Mouse (Mus musculus) midbrain, embryonic 12.5 days (tissue): ENCODE measurements at regions not wholly inside any gene's neighbourhood (a gene's known extent, or its start where the extent isn't known, plus 50 kb on each side); places are given as distances from the start of the nearest gene placed in this dataset.
A peak's percentile ranks its signal among the peaks of the same experiment; 100 is the strongest.
"Not testable (repeated sequence)": the region's sequence is repeated elsewhere in the genome, so short reads cannot be mapped to it uniquely, and the experiment has no call there.

Experiments used
- ATAC-seq: fragments of 200-750 bp; cut with Nextera tagmentation; 2 replicates; pipeline ENCODE4 v1.8.0; 2017; ENCODE audit warnings: low read depth, moderate TSS enrichment, moderate library complexity; ENCODE audit not compliant: low FRiP score
- H3K27ac ChIP-seq: fragments of 300-500 bp; sonication (generic); replicated peaks from 2 replicates; pipeline ENCODE4 v1.5.1; 2016; ENCODE audit warnings: mild to moderate bottlenecking
- H3K27me3 ChIP-seq: fragments of 300-500 bp; sonication (generic); 2 replicates; pipeline ENCODE4 v1.6.1; 2016; ENCODE audit warnings: mild to moderate bottlenecking
- H3K36me3 ChIP-seq: fragments of 300-500 bp; sonication (generic); 2 replicates; pipeline ENCODE4 v1.6.1; 2016
- H3K4me1 ChIP-seq: fragments of 300-500 bp; sonication (generic); 2 replicates; pipeline ENCODE4 v1.6.1; 2016
- H3K4me2 ChIP-seq: fragments of 300-500 bp; sonication (generic); replicated peaks from 2 replicates; pipeline ENCODE4 v1.6.1; 2016; ENCODE audit warnings: mild to moderate bottlenecking, moderate library complexity
- H3K4me3 ChIP-seq: fragments of 300-500 bp; sonication (generic); 2 replicates; pipeline ENCODE4 v1.5.1; 2016; ENCODE audit warnings: mild to moderate bottlenecking
- H3K9ac ChIP-seq: fragments of 300-500 bp; sonication (generic); replicated peaks from 2 replicates; pipeline ENCODE4 v1.6.1; 2016; ENCODE audit warnings: mild to moderate bottlenecking, moderate library complexity
- H3K9me3 ChIP-seq: fragments of 300-500 bp; sonication (generic); 2 replicates; pipeline ENCODE4 v1.6.1; 2016; ENCODE audit warnings: mild to moderate bottlenecking
- WGBS: fragments of 180-500 bp; shearing (Covaris S2); methylation state at CpG from one replicate; pipeline ENCODE4 v1.1.7; 2016; 5-methylcytosine and 5-hydroxymethylcytosine counted together

DNA sequence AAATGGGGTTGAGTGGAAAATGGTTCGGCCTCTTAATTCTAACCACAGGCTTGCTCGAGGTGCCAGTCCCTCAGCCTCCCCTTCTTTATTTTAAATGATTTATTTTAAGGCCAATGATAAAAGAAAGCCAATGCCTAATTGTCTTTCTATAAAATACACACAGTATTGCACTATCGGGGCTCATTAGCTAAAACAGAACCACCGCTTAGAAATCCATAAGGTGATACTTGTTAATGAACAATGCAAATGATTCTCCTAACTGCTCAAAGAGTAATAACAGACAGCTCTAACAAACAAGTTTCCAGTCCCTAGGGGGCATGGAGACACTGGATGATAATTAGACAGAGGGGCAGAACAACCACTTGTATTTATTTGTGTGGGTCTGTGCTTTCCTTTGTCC lies 58.8 kb downstream of the Emx2 start:
- Histone ChIP-seq H3K27me3 (no peaks in the 10 kb centered on the region), H3K4me1 (no peaks in the 10 kb centered on the region), H3K4me2 (no peak overlapping the region), H3K27ac (no peak overlapping the region), H3K9me3 (no peaks in the 10 kb centered on the region), H3K9ac (no peak overlapping the region), H3K36me3 (no peaks in the 10 kb centered on the region), H3K4me3 (no peak overlapping the region)
- 84% methylated on average over 4 of the region's 4 CpGs for WGBS
- no peak for ATAC-seq

DNA sequence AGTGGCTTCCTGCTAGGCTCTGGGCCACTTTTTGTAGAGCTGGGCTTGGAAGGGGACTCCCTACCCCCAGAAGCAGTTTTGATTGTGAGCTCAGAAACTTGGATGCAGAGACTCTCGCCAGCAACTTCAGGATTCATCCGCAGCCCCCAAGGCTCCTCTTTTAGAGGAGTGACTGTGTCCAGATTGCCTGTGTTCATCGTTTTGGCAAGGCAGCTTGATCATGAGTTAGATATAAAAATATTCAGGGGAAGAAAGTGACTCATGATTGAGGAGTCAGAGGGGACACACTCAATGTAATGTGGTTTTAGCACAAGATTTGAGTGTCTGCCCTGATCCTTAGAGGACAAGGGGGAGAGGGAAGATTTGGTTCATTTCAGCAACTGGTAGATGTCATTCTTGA lies 61.0 kb downstream of the Emx2 start:
- ATAC-seq: no peak
- H3K27ac ChIP-seq: no peak overlapping the region

DNA sequence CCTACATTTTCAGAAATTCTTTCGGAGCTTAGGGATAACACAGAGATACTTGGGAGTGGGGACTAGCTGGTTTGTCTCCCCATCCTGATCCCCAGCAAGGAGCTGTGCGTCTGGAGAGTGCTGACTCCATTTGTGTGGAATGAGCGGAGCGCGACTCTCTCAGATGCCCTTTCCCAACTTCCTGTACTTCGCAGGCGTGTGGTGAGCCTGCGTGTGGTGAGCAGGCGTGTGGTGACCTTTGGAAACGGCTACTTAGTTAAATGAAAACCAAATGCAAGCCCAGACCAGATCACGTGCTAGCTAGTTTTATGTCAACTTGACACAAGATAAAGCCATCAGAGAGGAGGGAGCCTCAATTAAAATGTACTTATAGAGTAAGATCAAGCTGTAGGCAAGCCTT lies 64.0 kb downstream of the Emx2 start:
- Histone ChIP-seq H3K4me1 (peaks cover 4% of the 10 kb centered on the region; the same call in 1 of the 2 replicates), H3K27me3 (no peaks in the 10 kb centered on the region), H3K4me3 (no peak overlapping the region), H3K4me2 (no peak overlapping the region), H3K9ac (no peak overlapping the region), H3K27ac (no peak overlapping the region), H3K36me3 (no peaks in the 10 kb centered on the region), H3K9me3 (no peaks in the 10 kb centered on the region)
- 81% methylated on average over 11 of the region's 11 CpGs for WGBS
- no peak for ATAC-seq

More for the DNA sequence above, 61.0 kb downstream of the Emx2 start:
- no peaks in the 10 kb centered on the region for H3K36me3 ChIP-seq
- H3K9ac ChIP-seq: no peak overlapping the region
- WGBS: 94% methylated on average over 3 of the region's 3 CpGs
- no peaks in the 10 kb centered on the region for H3K27me3 ChIP-seq
- H3K4me3 ChIP-seq: no peak overlapping the region
- H3K4me2 ChIP-seq: no peak overlapping the region
- no peaks in the 10 kb centered on the region for H3K9me3 ChIP-seq
- H3K4me1 ChIP-seq: peaks cover 4% of the 10 kb centered on the region; the same call in 1 of the 2 replicates

DNA sequence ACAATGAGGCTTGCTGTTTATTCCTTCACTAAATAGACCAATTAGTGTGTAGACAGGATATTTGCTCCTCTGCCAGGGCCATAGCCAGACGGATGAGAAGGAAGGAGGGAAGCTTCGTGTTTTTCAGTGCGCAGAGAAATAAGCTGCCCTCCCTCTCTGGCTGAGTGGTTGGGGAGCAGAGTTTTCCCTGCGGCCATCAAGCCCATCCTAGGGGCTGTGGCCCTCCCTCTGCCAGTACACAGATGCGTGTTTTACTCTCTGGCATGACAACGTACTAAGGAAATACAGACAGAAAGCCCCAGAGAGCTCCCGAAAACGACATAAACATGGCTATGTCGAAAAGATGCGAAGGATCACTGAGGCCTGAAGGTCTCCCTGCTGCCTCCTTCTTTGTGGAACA lies 65.2 kb downstream of the Emx2 start:
- Histone ChIP-seq H3K4me3 (no peak overlapping the region), H3K27ac (no peak overlapping the region), H3K36me3 (no peaks in the 10 kb centered on the region), H3K9ac (no peak overlapping the region), H3K4me1 (peaks cover 4% of the 10 kb centered on the region; the same call in 1 of the 2 replicates), H3K9me3 (no peaks in the 10 kb centered on the region), H3K4me2 (no peak overlapping the region), H3K27me3 (no peaks in the 10 kb centered on the region; the same call in 1 of the 2 replicates)
- ATAC-seq: no peak
- 80% methylated on average over 10 of the region's 10 CpGs for WGBS

- ATAC-seq: no peak
- H3K27me3 ChIP-seq: no peaks in the 10 kb centered on the region
- no peak overlapping the region for H3K4me3 ChIP-seq
- H3K4me1 ChIP-seq: no peaks in the 10 kb centered on the region
- H3K4me2 ChIP-seq: no peak overlapping the region
- no peaks in the 10 kb centered on the region for H3K36me3 ChIP-seq
- no peak overlapping the region for H3K27ac ChIP-seq
- no peak overlapping the region for H3K9ac ChIP-seq
- H3K9me3 ChIP-seq: no peaks in the 10 kb centered on the region
- 86% methylated on average over 4 of the region's 4 CpGs for WGBS
These were observed 105.9 kb downstream of the Emx2 start for GRCm38 (mm10) chr19:59564101-59564500.

DNA sequence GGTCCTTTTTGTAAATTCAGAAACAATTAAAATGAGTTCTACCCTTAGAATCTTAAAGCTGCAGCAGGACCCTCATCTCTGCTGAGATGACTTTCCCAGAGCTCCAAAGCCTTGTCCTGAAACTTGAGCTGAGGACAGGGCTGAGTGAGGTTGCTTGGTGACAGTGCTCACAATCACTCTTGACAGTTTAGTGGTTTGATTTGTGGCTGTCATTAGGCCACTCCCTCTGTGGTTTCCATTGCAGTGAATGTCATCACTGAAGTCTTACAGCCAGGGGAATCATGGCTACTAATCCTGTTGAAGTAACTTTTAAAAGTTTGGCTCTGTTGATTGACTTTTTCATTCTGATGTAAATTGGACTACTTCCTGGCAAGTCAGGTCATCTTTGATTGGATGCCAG lies 110.7 kb downstream of the Emx2 start:
- Histone ChIP-seq H3K4me2 (no peak overlapping the region), H3K9me3 (no peaks in the 10 kb centered on the region), H3K4me1 (no peaks in the 10 kb centered on the region), H3K36me3 (no peaks in the 10 kb centered on the region), H3K9ac (no peak overlapping the region), H3K27me3 (no peaks in the 10 kb centered on the region), H3K4me3 (no peak overlapping the region), H3K27ac (no peak overlapping the region)
- no peak for ATAC-seq

DNA sequence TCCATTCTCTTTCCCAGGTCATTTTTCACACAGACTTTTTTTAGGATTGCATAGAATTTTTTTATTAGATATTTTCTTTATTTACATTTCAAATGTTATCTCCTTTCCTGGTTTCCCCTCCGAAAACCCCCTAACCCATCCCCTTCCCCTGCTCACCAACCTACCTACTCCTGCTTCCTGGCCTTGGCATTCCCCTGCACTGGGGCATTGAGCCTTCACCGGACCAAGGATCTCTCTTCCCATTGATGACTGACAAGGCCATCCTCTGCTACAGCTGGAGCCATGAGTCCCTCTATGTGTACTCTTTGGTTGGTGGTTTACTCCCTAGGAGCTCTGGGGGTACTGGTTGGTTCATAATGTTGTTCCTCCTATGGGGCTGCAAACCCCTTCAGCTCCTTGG lies 111.4 kb downstream of the Emx2 start:
- not testable (repeated sequence) for H3K4me1 ChIP-seq, H3K36me3 ChIP-seq, H3K4me3 ChIP-seq, H3K27ac ChIP-seq, H3K4me2 ChIP-seq, H3K9ac ChIP-seq, ATAC-seq, H3K9me3 ChIP-seq, H3K27me3 ChIP-seq
- 86% methylated on average over 2 of the region's 2 CpGs for WGBS

- no peak overlapping the region for H3K27ac ChIP-seq
- no peaks in the 10 kb centered on the region for H3K9me3 ChIP-seq
- no peak overlapping the region for H3K4me3 ChIP-seq
- no peaks in the 10 kb centered on the region for H3K4me1 ChIP-seq
- no peak overlapping the region for H3K9ac ChIP-seq
- H3K27me3 ChIP-seq: no peaks in the 10 kb centered on the region
- H3K36me3 ChIP-seq: no peaks in the 10 kb centered on the region
- H3K4me2 ChIP-seq: no peak overlapping the region
- no peak for ATAC-seq
- WGBS: 80% methylated on average over 3 of the region's 3 CpGs
These were observed 116.2 kb downstream of the Emx2 start for GRCm38 (mm10) chr19:59574346-59574745.

- WGBS: 67% methylated on average over 9 of the region's 9 CpGs
- no peak for ATAC-seq
- Histone ChIP-seq H3K27me3 (peaks cover 4% of the 10 kb centered on the region; the same call in 1 of the 2 replicates), H3K9ac (no peak overlapping the region), H3K4me3 (no peak overlapping the region), H3K9me3 (no peaks in the 10 kb centered on the region), H3K27ac (no peak overlapping the region), H3K4me2 (no peak overlapping the region), H3K36me3 (no peaks in the 10 kb centered on the region), H3K4me1 (no peaks in the 10 kb centered on the region)
These were observed 119.7 kb downstream of the Emx2 start for GRCm38 (mm10) chr19:59577886-59578285.

DNA sequence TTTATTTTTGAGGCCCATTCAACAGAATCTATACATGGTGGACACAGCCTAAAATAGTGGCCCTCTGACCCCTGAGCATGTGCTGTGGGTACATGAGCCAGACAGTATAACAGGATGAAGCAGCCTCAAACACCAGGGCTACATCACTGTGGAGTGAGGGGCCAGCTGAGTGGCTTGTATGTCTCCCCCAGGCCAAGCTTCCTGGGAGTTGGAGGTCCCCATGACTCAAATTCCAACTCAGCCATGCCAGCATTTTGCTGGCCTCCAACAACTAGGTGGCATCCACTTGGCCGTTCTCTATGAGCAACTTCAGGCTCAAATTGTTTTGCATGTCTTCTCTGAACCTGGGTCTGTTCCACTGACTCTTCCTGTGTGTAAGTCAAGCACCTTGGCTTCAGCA lies 121.5 kb downstream of the Emx2 start:
- H3K27ac ChIP-seq: no peak overlapping the region
- no peaks in the 10 kb centered on the region for H3K4me1 ChIP-seq
- no peak overlapping the region for H3K4me2 ChIP-seq
- no peak overlapping the region for H3K9ac ChIP-seq
- 87% methylated on average over 1 of the region's 1 CpGs for WGBS
- H3K27me3 ChIP-seq: peaks cover 10% of the 10 kb centered on the region
- H3K4me3 ChIP-seq: no peak overlapping the region
- H3K9me3 ChIP-seq: no peaks in the 10 kb centered on the region
- no peak for ATAC-seq
- H3K36me3 ChIP-seq: no peaks in the 10 kb centered on the region

GRCm38 (mm10) chr19:59585835-59586234 lies 127.7 kb downstream of the Emx2 start:
- ATAC-seq: no peak
- 0 out of 2 replicates have a peak, but pooled peaks cover 7% of the 10 kb centered on the region for H3K4me1 ChIP-seq
- no peak overlapping the region for H3K27ac ChIP-seq
- H3K4me2 ChIP-seq: no peak overlapping the region
- H3K36me3 ChIP-seq: no peaks in the 10 kb centered on the region
- no peak overlapping the region for H3K9ac ChIP-seq
- H3K27me3 ChIP-seq: peaks cover 57% of the 10 kb centered on the region
- WGBS: 52% methylated on average over 4 of the region's 4 CpGs
- H3K9me3 ChIP-seq: no peaks in the 10 kb centered on the region
- H3K4me3 ChIP-seq: no peak overlapping the region

GRCm38 (mm10) chr19:59587303-59587702 lies 129.1 kb downstream of the Emx2 start:
- H3K4me3 ChIP-seq: no peak overlapping the region
- H3K4me1 ChIP-seq: 0 out of 2 replicates have a peak, but pooled peaks cover 7% of the 10 kb centered on the region
- no peak overlapping the region for H3K9ac ChIP-seq
- H3K27me3 ChIP-seq: peaks cover 64% of the 10 kb centered on the region
- no peak for ATAC-seq
- H3K9me3 ChIP-seq: no peaks in the 10 kb centered on the region
- H3K4me2 ChIP-seq: no peak overlapping the region
- H3K36me3 ChIP-seq: no peaks in the 10 kb centered on the region
- no peak overlapping the region for H3K27ac ChIP-seq
- 75% methylated on average over 12 of the region's 12 CpGs for WGBS

DNA sequence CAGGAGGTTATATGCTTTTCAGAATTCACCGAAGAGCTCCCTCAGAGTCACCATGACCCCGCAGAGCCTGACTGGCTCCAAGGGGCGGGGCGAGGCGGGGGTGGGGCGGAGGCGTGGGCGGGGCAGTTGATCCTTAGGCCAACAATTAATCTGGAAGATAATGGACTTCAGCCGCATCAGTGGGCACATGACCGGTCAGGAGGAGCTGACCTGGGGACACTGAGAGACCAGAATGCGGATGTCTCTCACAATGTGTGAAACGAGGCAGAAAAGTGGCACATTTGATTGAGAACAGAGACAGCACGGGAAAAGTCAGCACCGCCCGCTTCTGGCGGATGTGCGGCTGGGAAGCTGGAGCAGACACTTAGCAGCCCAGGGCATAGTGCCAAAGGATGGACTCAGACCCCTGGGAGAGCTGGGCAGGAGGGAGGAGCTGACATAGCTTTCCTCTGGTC lies 129.9 kb downstream of the Emx2 start:
- Histone ChIP-seq H3K4me2 (peak overlapping the region; percentile 56), H3K4me3 (peak overlapping the region; percentile 31), H3K4me1 (0 out of 2 replicates have a peak, but pooled peaks cover 7% of the 10 kb centered on the region), H3K27me3 (peaks cover 69% of the 10 kb centered on the region), H3K27ac (no peak overlapping the region), H3K9ac (no peak overlapping the region), H3K9me3 (no peaks in the 10 kb centered on the region), H3K36me3 (no peaks in the 10 kb centered on the region)
- peak; percentile 58; the same call in 1 of the 2 replicates for ATAC-seq
- WGBS: 3% methylated on average over 17 of the region's 17 CpGs
